Mouse (Mus musculus): Measurements from ENCODE around the gene Lrrc4c.

GRCm38 (mm10) chr2:96316531-96316930 lies 1.4 kb upstream of the Lrrc4c start:
- TF ChIP-seq CTCF (IDR thresholded peaks at IDR 0.05; ENCODE audit: control insufficient read depth, insufficient read depth, insufficient replicate concordance, low read depth, low read length) (no peak), POLR2A (IDR thresholded peaks at IDR 0.05; ENCODE audit: control insufficient read depth, low read depth, low read length) (no peak)
